Mouse (Mus musculus) heart, embryonic 13.5 days (tissue): ENCODE data around the gene Nanos2. TPM values are rescaled to one million over a fixed set of nuclear protein-coding genes. Genes with fewer than 3 reads are reported as not detected.
A peak's percentile ranks its signal among the peaks of the same experiment; 100 is the strongest.

Source experiments
- ATAC-seq: fragments of 200-750 bp; cut with Nextera tagmentation; 2 replicates; pipeline ENCODE4 v1.8.0; 2017; ENCODE audit warnings: moderate TSS enrichment; ENCODE audit not compliant: insufficient number of reproducible peaks, low FRiP score, low TSS enrichment; ENCODE audit errors: extremely low read depth
- H3K27ac ChIP-seq: fragments of 300-500 bp; sonication (generic); replicated peaks from 2 replicates; pipeline ENCODE4 v1.5.1; 2015; ENCODE audit warnings: moderate library complexity, mild to moderate bottlenecking, inconsistent platforms
- H3K27me3 ChIP-seq: fragments of 300-500 bp; sonication (generic); replicated peaks from 2 replicates; pipeline ENCODE4 v1.6.1; 2015; ENCODE audit warnings: mild to moderate bottlenecking, inconsistent platforms
- H3K36me3 ChIP-seq: fragments of 300-500 bp; sonication (generic); 2 replicates; pipeline ENCODE4 v1.6.1; 2015; ENCODE audit warnings: mild to moderate bottlenecking, inconsistent platforms
- H3K4me1 ChIP-seq: fragments of 300-500 bp; sonication (generic); 2 replicates; pipeline ENCODE4 v1.6.1; 2015; ENCODE audit warnings: inconsistent platforms
- H3K4me2 ChIP-seq: fragments of 300-500 bp; sonication (generic); 2 replicates; pipeline ENCODE4 v1.6.1; 2015; ENCODE audit warnings: inconsistent platforms, mild to moderate bottlenecking, moderate library complexity
- H3K4me3 ChIP-seq: fragments of 300-500 bp; sonication (generic); 2 replicates; pipeline ENCODE4 v1.5.1; 2015; ENCODE audit warnings: moderate library complexity, mild to moderate bottlenecking, inconsistent platforms
- H3K9ac ChIP-seq: fragments of 300-500 bp; sonication (generic); 2 replicates; pipeline ENCODE4 v1.6.1; 2015; ENCODE audit warnings: inconsistent platforms, mild to moderate bottlenecking, moderate library complexity
- H3K9me3 ChIP-seq: fragments of 300-500 bp; sonication (generic); 2 replicates; pipeline ENCODE4 v1.6.1; 2016; ENCODE audit warnings: inconsistent platforms
- WGBS: fragments of 180-500 bp; shearing (Covaris S2); methylation state at CpG from one replicate; pipeline ENCODE4 v1.1.7; 2015; ENCODE audit warnings: mixed read lengths; 5-methylcytosine and 5-hydroxymethylcytosine counted together
- polyA plus RNA-seq: library from polyadenylated mRNA; unstranded; fragments of >200 nt; fragmentation: Nextera tagmentation; extraction: Ambion mirVana; gene quantifications from 2 replicates; pipeline ENCODE4 v1.2.1, GENCODE M21; 2015

Nanos2 gene
- polyA plus RNA-seq, 1 experiment from 2014 or later, result not detected

DNA sequence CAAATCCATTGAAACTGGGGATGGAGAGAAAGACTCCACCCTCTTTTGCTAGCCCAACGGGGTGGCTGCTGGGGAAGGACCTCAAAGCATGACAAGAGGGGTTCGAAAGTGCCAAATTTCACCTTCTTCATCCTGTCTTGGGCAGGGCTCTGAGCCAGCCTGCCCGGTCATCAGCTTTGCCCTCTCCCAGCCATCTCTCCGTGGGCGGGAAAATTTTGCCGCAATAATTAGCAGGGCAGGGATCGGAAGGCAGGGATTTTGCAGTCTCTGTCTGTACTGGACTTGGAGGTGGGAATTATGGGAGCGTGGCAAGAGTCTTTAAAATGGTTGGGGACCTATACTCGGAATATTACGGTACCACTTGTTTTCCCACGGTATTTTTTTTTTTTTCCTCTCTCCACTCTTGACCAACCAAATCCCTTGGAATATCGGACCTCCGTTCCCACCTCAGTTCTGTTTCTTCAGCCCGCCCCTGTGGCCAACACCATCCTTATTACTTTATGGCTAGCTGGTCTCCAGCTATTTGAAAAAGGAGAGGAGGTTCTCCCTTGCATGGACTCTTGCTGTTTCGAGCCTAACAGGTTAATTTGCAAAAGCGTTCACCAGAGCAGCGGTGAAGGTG lies 24.9 kb upstream of the Nanos2 start:
- Histone ChIP-seq H3K9me3 (no peaks in the 10 kb centered on the region), H3K4me2 (peak overlapping the region; percentile 57), H3K27ac (no peak overlapping the region), H3K9ac (peak overlapping the region; percentile 6; the same call in 1 of the 2 replicates), H3K4me1 (peaks cover 39% of the 10 kb centered on the region), H3K4me3 (peak overlapping the region; percentile 26), H3K27me3 (peaks cover 98% of the 10 kb centered on the region), H3K36me3 (no peaks in the 10 kb centered on the region)
- 2% methylated on average over 17 of the region's 17 CpGs for WGBS
- no peak for ATAC-seq

DNA sequence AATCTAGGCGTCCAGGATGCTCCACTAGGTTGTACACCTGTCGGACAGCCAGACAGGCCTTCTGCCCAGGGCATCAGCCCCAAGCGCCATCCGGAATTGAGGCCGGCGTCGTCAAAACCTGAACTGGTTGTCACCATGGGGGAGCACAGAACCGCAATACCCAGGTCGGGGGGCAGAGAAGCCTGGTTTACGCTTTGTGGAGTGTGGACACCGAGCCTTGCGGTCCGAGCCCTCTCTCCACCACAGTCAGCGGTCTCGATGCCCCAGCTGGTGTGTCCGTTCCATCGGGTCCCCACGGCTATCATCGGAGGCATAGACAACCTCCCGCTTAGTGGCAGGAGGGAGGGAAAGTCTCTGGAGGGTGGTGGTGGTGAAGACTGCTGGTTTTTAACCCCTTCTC lies 24.4 kb upstream of the Nanos2 start:
- ATAC-seq, result no peak
- WGBS, result 2% methylated on average over 20 of the region's 20 CpGs
- Histone ChIP-seq H3K27me3 (peaks cover 94% of the 10 kb centered on the region), H3K4me2 (peak overlapping the region; percentile 57), H3K36me3 (no peaks in the 10 kb centered on the region), H3K4me1 (peaks cover 34% of the 10 kb centered on the region), H3K4me3 (peak overlapping the region; percentile 26), H3K27ac (no peak overlapping the region), H3K9me3 (no peaks in the 10 kb centered on the region), H3K9ac (peak overlapping the region; percentile 6; the same call in 1 of the 2 replicates)

DNA sequence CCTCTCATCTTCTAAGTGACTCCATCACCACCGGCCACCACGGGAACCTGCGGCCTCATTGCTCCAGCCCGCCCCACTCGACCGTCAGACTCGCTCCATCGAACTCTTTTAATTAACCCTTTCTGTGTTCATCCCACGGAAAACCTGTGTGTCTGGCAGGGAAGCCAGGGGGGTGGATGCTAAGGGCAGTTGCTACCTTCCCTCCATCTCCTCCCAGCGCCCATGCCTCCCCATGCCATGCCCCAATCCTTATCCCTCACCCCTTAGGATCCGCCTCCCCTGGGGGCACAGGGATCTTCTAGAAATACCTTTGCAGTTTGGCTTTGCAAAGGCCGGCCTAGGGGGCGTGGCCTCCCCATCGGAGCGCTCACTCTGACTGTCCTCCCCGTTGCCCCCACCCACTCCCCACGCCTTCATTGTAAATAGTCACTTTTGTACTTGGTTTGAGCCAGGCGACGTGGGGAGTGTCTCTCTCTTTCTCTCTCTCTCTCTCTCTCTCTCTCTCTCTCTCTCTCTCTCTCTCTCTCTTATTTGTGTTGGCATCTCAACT lies 23.8 kb upstream of the Nanos2 start:
- H3K4me2 ChIP-seq, result 0 out of 2 replicates have a peak overlapping the region, but pooled peaks have one; percentile 57
- H3K4me3 ChIP-seq, result no peak overlapping the region
- ATAC-seq, result no peak

DNA sequence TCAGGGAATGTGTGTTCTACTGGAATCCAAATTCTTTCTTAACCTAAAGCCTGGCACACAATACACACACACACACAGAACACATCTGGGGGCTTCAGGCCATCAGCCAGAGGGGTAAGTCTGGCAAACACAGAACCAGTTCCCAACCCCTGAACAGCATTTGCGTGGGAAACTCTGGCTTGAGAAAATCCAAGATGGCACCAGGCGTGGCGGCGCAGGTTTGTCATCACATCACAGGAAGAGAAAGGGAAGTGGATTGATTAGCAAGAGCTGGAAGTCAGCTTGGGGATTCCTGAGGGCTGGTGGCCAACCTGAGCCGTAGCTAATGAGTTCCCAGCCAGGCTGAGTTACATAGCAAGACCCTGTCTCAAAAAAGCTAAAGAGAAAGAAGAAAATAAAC lies 21.9 kb upstream of the Nanos2 start:
- 69% methylated on average over 5 of the region's 5 CpGs for WGBS
- ATAC-seq, result no peak
- Histone ChIP-seq H3K4me3 (no peak overlapping the region), H3K9me3 (no peaks in the 10 kb centered on the region), H3K27ac (no peak overlapping the region), H3K4me1 (peaks cover 28% of the 10 kb centered on the region), H3K36me3 (no peaks in the 10 kb centered on the region), H3K4me2 (no peak overlapping the region), H3K9ac (no peak overlapping the region), H3K27me3 (peaks cover 73% of the 10 kb centered on the region)

More for the DNA sequence above, 23.8 kb upstream of the Nanos2 start:
- H3K9ac ChIP-seq, result no peak overlapping the region
- H3K9me3 ChIP-seq, result no peaks in the 10 kb centered on the region
- H3K4me1 ChIP-seq, result peaks cover 32% of the 10 kb centered on the region
- H3K27me3 ChIP-seq, result peaks cover 92% of the 10 kb centered on the region
- WGBS, result 1% methylated on average over 19 of the region's 19 CpGs
- no peaks in the 10 kb centered on the region for H3K36me3 ChIP-seq
- no peak overlapping the region for H3K27ac ChIP-seq

DNA sequence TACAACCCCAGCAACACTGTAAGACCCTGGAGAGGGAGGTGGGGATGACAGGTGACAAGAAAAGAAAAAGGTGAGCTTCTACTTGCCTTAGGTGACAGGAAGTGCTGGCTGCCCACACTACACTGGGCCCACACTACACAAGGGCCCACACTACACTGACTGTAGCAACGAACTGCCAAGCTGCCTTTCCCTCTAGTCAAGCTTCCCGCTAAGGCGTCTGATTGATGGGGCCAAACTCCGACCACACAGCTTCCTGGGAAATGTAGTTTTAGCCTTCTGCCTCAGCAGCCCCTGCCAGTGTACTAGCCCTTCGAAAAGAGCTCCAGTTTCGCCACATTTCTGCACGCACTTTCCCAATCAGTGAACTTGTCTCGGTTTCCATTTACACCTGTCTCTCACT lies 19.6 kb upstream of the Nanos2 start:
- H3K9me3 ChIP-seq, result no peaks in the 10 kb centered on the region
- ATAC-seq, result no peak
- no peak overlapping the region for H3K4me3 ChIP-seq
- H3K27ac ChIP-seq, result no peak overlapping the region
- no peak overlapping the region for H3K9ac ChIP-seq
- peaks cover 50% of the 10 kb centered on the region for H3K27me3 ChIP-seq
- H3K36me3 ChIP-seq, result no peaks in the 10 kb centered on the region
- H3K4me1 ChIP-seq, result peaks cover 12% of the 10 kb centered on the region
- 12% methylated on average over 8 of the region's 8 CpGs for WGBS
- no peak overlapping the region for H3K4me2 ChIP-seq

DNA sequence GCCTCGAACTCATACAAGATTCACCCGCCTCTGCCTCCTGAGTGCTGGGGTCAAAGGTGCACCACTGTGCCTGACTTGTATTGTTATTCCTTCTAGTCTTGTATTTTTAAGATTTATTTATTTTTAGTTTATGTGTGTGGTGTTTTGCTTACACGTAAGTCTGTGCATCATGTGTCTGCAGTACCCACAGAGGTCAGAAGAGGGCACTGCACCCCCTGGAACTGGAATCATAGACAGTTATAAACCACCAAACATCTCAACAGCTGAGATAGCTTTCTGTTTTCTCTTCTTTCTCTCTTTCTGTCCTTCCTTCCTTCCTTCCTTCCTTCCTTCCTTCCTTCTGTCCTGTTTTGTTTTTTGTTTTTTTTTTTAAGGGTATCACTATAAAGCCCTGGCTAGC lies 16.2 kb upstream of the Nanos2 start:
- Histone ChIP-seq H3K9ac (no peak overlapping the region), H3K4me1 (no peaks in the 10 kb centered on the region), H3K27ac (no peak overlapping the region), H3K4me3 (no peak overlapping the region), H3K4me2 (no peak overlapping the region), H3K27me3 (peaks cover 31% of the 10 kb centered on the region), H3K9me3 (no peaks in the 10 kb centered on the region), H3K36me3 (no peaks in the 10 kb centered on the region)
- no peak for ATAC-seq
- 78% methylated on average over 3 of the region's 3 CpGs for WGBS

DNA sequence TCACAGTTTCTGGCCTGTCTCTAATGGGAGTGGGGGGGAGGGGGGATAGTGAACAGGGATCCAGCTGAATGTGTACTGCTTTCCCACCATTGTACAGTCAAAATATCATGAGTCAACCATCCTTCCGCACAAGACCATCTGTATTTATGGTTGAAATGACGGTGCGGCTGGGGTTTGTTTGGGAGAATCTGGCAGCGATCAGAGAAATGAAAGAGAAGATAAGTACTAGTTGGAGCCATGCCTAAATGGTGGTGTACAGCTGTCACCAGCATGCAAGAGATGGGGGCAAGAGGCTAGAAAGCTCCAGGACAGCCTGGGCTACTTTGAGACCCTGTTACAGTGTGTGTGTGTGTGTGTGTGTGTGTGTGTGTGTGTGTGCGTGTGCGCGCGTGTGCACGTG lies 8.8 kb upstream of the Nanos2 start:
- Histone ChIP-seq H3K36me3 (no peaks in the 10 kb centered on the region), H3K9me3 (no peaks in the 10 kb centered on the region), H3K27ac (no peak overlapping the region), H3K4me2 (no peak overlapping the region), H3K9ac (no peak overlapping the region), H3K4me3 (no peak overlapping the region), H3K27me3 (peaks cover 15% of the 10 kb centered on the region; the same call in 1 of the 2 replicates), H3K4me1 (no peaks in the 10 kb centered on the region)
- WGBS, result 86% methylated on average over 9 of the region's 9 CpGs
- ATAC-seq, result no peak

DNA sequence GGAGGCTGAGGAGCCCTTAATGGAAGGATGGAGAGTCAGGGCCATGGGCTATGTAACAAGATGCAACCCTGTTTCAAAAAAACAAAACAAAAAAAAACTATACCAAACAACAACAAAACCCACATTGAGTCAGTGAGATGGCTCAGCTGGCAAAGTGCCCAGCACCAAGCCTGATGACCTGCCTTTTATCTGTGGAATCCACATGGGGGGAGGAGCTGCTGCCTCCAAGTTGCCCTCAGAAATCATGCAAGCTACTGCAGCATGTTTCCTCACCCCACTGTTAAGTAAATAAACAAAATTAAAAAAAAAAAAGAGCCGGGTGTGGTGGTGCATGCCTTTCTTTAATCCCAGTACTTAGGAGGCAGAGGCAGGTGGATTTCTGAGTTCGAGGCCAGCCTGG lies 697 bp upstream of the Nanos2 start:
- H3K36me3 ChIP-seq, result no peaks in the 10 kb centered on the region
- no peak overlapping the region for H3K9ac ChIP-seq
- H3K27ac ChIP-seq, result no peak overlapping the region
- 59% methylated on average over 2 of the region's 2 CpGs for WGBS
- peaks cover 11% of the 10 kb centered on the region for H3K4me1 ChIP-seq
- H3K4me3 ChIP-seq, result no peak overlapping the region
- H3K27me3 ChIP-seq, result peaks cover 29% of the 10 kb centered on the region
- ATAC-seq, result no peak
- no peaks in the 10 kb centered on the region for H3K9me3 ChIP-seq
- H3K4me2 ChIP-seq, result no peak overlapping the region

DNA sequence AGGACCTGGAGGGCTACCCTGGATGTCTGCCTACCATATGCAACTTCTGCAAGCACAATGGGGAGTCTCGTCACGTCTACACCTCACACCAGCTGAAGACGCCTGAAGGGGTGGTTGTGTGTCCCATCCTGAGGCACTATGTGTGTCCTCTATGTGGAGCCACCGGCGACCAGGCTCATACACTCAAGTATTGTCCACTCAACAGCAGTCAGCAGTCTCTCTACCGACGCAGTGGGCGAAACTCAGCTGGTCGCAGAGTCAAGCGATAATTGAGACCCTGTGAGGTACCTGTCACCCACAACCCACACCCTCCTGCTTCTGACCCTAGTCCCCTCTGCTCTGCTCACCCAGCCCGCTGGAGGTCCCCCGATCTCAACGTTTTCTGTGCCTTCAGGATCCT lies 547 bp downstream of the Nanos2 start:
- no peak overlapping the region for H3K9ac ChIP-seq
- H3K4me2 ChIP-seq, result no peak overlapping the region
- H3K27me3 ChIP-seq, result peaks cover 41% of the 10 kb centered on the region
- WGBS, result 58% methylated on average over 13 of the region's 13 CpGs
- peaks cover 22% of the 10 kb centered on the region for H3K4me1 ChIP-seq
- no peaks in the 10 kb centered on the region for H3K9me3 ChIP-seq
- no peaks in the 10 kb centered on the region for H3K36me3 ChIP-seq
- H3K4me3 ChIP-seq, result no peak overlapping the region
- ATAC-seq, result no peak
- no peak overlapping the region for H3K27ac ChIP-seq

DNA sequence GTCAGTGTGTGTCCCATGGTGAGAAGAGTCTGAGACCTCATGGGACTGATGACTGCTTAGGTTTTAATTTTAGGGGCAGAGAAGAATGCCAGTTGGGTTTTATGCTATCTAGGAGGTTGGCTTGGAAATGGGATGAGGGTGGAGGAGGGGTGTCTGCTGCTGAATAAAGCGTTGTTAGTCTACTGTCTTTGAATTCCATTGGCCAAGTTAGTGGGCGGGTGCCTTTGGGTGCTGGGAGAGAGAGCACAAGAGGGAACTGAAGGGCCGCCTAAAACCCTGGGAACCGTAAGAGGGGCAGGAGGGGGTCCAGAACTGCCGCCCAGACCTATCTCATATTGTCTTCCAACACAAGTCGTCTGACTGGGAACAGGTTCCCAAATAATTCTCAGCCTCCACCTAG lies 1.6 kb downstream of the Nanos2 start:
- H3K27me3 ChIP-seq, result peaks cover 52% of the 10 kb centered on the region
- WGBS, result 51% methylated on average over 6 of the region's 6 CpGs
- H3K4me2 ChIP-seq, result no peak overlapping the region
- 0 out of 2 replicates have a peak, but pooled peaks cover 1% of the 10 kb centered on the region for H3K36me3 ChIP-seq
- H3K9ac ChIP-seq, result no peak overlapping the region
- H3K4me1 ChIP-seq, result peaks cover 22% of the 10 kb centered on the region
- H3K4me3 ChIP-seq, result no peak overlapping the region
- no peak overlapping the region for H3K27ac ChIP-seq
- no peaks in the 10 kb centered on the region for H3K9me3 ChIP-seq
- no peak for ATAC-seq

DNA sequence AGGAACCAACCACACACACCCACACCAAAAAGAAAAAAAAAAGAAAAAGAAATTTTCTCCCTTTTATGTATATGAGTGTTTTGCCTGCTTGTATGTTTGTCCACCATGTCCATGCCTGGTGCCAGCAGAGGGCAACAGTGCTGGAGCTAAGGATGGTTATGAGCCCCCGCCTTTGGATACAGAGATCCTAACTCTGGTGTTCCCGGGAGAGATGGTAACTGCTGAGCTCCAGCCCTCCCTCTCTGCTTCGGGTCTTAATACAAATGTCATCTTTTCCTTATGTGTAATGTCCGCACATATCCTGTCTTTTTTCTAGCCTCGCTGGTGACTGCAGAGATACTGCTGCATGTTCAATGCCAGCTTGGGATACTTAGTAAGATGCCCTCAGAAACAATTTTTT lies 2.8 kb downstream of the Nanos2 start:
- WGBS, result 10% methylated on average over 5 of the region's 5 CpGs
- peak overlapping the region; percentile 82; the same call in 1 of the 2 replicates for H3K27ac ChIP-seq
- no peaks in the 10 kb centered on the region for H3K9me3 ChIP-seq
- peak overlapping the region; percentile 84 for H3K4me2 ChIP-seq
- H3K4me1 ChIP-seq, result peaks cover 22% of the 10 kb centered on the region
- peaks cover 56% of the 10 kb centered on the region for H3K27me3 ChIP-seq
- no peak for ATAC-seq
- peaks cover 12% of the 10 kb centered on the region; the same call in 1 of the 2 replicates for H3K36me3 ChIP-seq
- H3K9ac ChIP-seq, result peak overlapping the region; percentile 38; the same call in 1 of the 2 replicates
- H3K4me3 ChIP-seq, result peak overlapping the region; percentile 58
